ENCODE assay signal across 14 mouse cellular contexts in genomic region chr11:120588531-120588930, GRCm38 (mm10). TPM values are rescaled to one million over a fixed set of nuclear protein-coding genes. Genes with fewer than 3 reads are reported as not detected.
"Had no signal": no experiment of that assay in that cellular context is flagged by ENCODE, and none has a peak within 500 bp of the region (broad histone marks: within the 10 kb centered on the region; RNA-seq: fewer than 3 reads in every experiment).

No protein-coding gene starts in this region.

- DNase-seq: kidney, adult 18-20 months; kidney, postnatal 10 days; lung, adult 18-20 months; retina, postnatal 1 day; right cerebral cortex, postnatal 4 days; spleen, adult 18-20 months; thymus, adult 18-20 months; thymus, postnatal 25 days had no signal

- H3K4me2 ChIP-seq: intestine, embryonic 15.5 days; midbrain, embryonic 12.5 days; neural tube, embryonic 13.5 days had no signal

- H3K27me3 ChIP-seq: intestine, embryonic 15.5 days; midbrain, embryonic 12.5 days; neural tube, embryonic 13.5 days had no signal

- H3K4me1 ChIP-seq: intestine, embryonic 15.5 days; limb, embryonic 10.5 days; neural tube, embryonic 13.5 days had no signal

- ATAC-seq: intestine, embryonic 15.5 days; midbrain, embryonic 16.5 days had no signal

- H3K4me3 ChIP-seq: intestine, embryonic 15.5 days; left cerebral cortex, adult 2 months; limb, embryonic 10.5 days; midbrain, embryonic 12.5 days; neural tube, embryonic 13.5 days had no signal

- H3K9me3 ChIP-seq: intestine, embryonic 15.5 days; neural tube, embryonic 13.5 days had no signal

- H3K9ac ChIP-seq: intestine, embryonic 15.5 days; midbrain, embryonic 12.5 days; neural tube, embryonic 13.5 days had no signal

- H3K27ac ChIP-seq: intestine, embryonic 15.5 days; left cerebral cortex, adult 2 months; limb, embryonic 10.5 days; midbrain, embryonic 12.5 days; neural tube, embryonic 13.5 days had no signal

RNA-seq across cellular contexts. Expression of gene Npb, which starts 19.7 kb away (rescaled TPM):
- polyA plus RNA-seq: limb, embryonic 10.5 days; midbrain, embryonic 16.5 days had no signal
